Mouse (Mus musculus) thymus, adult 2 months (tissue): ENCODE data around the gene Capn11. TPM values are rescaled to one million over a fixed set of nuclear protein-coding genes. Genes with fewer than 3 reads are reported as not detected.

Source experiments
- DNase-seq: peaks from one replicate; pipeline ENCODE4 v3.0.0; 2021
- H3K27ac ChIP-seq: fragments of 200-500 bp; 2 replicates; pipeline ENCODE4 v1.5.1; 2012; ENCODE audit warnings: low read length, control low read depth; ENCODE audit not compliant: control insufficient read depth, insufficient read depth
- H3K27me3 ChIP-seq: fragments of 200-500 bp; 2 replicates; pipeline ENCODE4 v1.6.1; 2012; ENCODE audit warnings: mild to moderate bottlenecking, low read length, moderate library complexity, mixed read lengths; ENCODE audit not compliant: control insufficient read depth, insufficient read depth
- H3K36me3 ChIP-seq: fragments of 200-500 bp; 2 replicates; pipeline ENCODE4 v1.6.1; 2012; ENCODE audit warnings: mild to moderate bottlenecking, low read length, moderate library complexity; ENCODE audit not compliant: control insufficient read depth, insufficient read depth
- H3K4me1 ChIP-seq: fragments of 200-500 bp; replicated peaks from 2 replicates; pipeline ENCODE4 v1.6.1; 2012; ENCODE audit warnings: low read length; ENCODE audit not compliant: control insufficient read depth, insufficient read depth
- H3K4me3 ChIP-seq: fragments of 200-500 bp; 2 replicates; pipeline ENCODE4 v1.5.1; 2012; ENCODE audit warnings: mild to moderate bottlenecking, low read length, control low read depth, moderate library complexity; ENCODE audit not compliant: control insufficient read depth, insufficient read depth
- CTCF ChIP-seq: fragments of 200-500 bp; IDR thresholded peaks from 2 replicates; pipeline ENCODE4 v1.5.1; 2012; ENCODE audit warnings: mild to moderate bottlenecking, control low read depth, low read length, moderate library complexity, borderline replicate concordance; ENCODE audit not compliant: control insufficient read depth, poor library complexity, insufficient read depth; ENCODE audit errors: extremely low read depth
- POLR2A ChIP-seq: fragments of 200-500 bp; IDR thresholded peaks from 2 replicates; pipeline ENCODE4 v1.6.1; 2012; ENCODE audit warnings: mild to moderate bottlenecking, low read length, control low read depth, moderate library complexity; ENCODE audit not compliant: control insufficient read depth, poor library complexity, insufficient read depth; ENCODE audit errors: extremely low read depth
- WGBS: fragments of 180-500 bp; shearing (Covaris S2); methylation state at CpG from one replicate; pipeline ENCODE4 v1.1.7; 2018; 5-methylcytosine and 5-hydroxymethylcytosine counted together
- polyA plus RNA-seq: library from polyadenylated mRNA; depleted of rRNA; stranded (reverse); fragments of >200 nt; gene quantifications from 2 replicates; pipeline ENCODE4 v1.2.3, GENCODE M21; 2012

Gene Capn11
- polyA plus RNA-seq, 1 experiment, result 0.09 TPM

DNA sequence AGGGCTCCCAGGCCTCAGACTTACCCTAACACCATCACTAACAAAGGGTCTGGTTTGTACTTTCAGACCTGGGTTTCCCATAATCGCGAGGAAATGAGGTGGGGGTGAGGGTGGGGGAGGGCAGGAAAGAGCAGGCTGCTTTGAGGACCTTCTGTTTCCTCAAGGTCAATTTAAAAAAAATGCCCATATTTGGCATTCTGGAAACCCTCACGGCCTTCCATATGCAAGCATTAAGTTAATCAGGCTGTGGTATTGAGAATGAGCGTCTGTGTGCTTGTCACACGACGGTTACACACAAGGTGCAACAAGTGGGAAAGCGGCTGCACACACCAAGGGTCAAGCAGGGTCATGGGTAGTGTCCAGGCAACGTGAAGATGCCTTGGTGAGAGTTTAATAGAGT, 47.1 kb downstream of the Capn11 start:
- no peaks in the 10 kb centered on the region; the same call in 1 of the 2 replicates for H3K4me1 ChIP-seq
- TF ChIP-seq CTCF (no peak), POLR2A (no peak)
- H3K27ac ChIP-seq, result no peak overlapping the region
- H3K36me3 ChIP-seq, result no peaks in the 10 kb centered on the region
- no peak for DNase-seq
- H3K27me3 ChIP-seq, result no peaks in the 10 kb centered on the region
- WGBS, result 79% methylated on average over 8 of the region's 8 CpGs
- no peak overlapping the region for H3K4me3 ChIP-seq

DNA sequence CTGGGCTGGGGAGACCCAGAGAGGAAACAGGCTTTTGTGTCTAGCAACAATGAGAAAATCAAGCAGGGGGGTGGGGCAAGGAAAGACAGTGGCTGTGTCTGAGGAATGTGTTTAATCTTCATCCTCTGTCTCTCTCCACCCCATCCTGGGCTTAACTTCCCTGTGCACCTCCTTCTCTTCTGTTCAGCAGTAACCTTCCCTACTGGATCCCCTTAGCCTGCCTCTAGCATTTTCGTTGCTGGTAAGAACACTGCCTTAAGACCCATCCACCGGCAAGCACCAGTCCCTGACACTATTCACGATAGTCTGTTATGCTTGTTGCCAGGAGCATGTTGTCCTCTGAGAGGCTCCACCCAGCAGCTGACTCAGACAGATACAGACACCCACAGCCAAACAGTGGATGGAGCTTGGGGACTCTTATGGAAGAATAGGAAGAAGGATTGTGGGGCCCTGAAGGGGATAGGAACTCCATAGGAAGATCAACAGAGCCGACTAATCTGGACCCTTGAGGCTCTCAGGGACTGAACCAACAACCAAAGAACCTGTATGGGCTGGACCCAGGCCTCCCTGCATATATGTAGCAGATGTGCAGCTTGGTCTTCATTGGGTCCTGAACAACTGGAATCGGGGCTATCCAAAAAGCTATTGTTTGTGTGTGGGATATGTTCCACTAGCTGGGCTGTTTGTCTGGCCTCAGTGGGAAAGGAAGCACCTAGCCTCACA, 48.8 kb downstream of the Capn11 start:
- TF ChIP-seq POLR2A (no peak), CTCF (no peak)
- 82% methylated on average over 5 of the region's 5 CpGs for WGBS
- Histone ChIP-seq H3K27me3 (no peaks in the 10 kb centered on the region), H3K27ac (no peak overlapping the region), H3K36me3 (no peaks in the 10 kb centered on the region), H3K4me3 (no peak overlapping the region), H3K4me1 (no peaks in the 10 kb centered on the region; the same call in 1 of the 2 replicates)
- DNase-seq, result no peak

DNA sequence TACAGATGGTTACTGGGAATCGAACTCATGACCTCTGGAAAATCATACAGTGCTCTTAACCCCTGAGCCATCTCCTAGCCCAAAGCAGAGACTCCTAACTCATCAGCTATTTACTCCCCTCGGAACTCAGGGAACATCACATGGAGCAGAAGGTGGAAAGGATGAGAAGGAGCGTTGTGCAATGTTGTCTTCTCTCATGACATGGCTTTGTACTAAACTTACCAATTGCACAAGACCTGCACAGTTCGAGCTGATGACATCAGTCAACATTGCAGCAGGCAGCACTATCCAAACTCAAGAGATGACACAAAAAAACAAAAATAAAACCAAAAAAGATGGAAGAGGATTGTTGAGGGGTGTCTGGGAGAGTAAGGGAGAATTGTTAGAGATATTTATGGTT, 50.7 kb downstream of the Capn11 start:
- Histone ChIP-seq H3K27ac (no peak overlapping the region), H3K27me3 (no peaks in the 10 kb centered on the region)
- 91% methylated on average over 4 of the region's 4 CpGs for WGBS

DNA sequence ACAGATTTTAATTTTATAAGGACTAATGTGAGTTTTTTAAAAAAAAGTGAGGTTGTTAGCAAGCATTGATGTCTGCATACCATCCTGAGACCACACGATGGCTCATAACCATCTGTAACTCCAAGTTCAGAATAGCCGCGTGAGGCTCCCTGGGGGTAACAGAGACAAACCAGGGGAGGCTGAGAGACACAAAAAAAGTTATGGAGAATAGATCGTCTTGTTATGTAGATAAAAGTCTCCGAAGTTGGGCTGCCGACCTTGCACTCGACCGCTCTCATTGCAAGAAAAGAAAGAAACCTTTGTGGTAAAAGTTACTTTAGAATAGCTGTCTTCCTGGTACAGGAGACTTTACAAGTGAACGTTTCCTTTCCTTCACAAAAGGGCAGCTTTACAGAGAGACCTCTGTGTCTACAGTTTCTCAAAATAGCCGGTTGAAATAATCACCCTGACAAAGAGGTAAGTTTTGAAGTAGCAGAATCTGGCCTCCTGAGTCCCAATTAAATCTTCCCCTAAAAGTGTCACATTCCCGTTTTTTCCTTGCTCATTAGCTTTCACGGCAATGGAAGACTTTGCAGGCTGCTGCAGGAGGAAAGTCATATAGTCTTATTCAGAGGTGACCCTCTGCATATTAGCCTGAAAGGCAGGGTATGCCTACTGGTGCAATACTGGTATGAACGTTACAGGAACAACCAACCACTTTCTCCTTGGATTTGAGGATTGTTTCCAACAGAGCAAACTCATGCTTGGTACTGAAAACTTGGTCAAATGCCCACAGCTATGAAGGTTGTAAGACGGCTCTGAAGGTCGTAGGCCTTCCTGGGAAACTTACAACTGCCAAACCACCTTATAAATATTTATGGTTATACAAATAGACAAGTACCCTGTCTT, 51.9 kb downstream of the Capn11 start:
- no peak for DNase-seq
- 86% methylated on average over 15 of the region's 15 CpGs for WGBS
- no peak overlapping the region for H3K4me3 ChIP-seq
- no peak for TF ChIP-seq POLR2A
- no peak for TF ChIP-seq CTCF
- H3K36me3 ChIP-seq, result no peaks in the 10 kb centered on the region
- no peaks in the 10 kb centered on the region for H3K4me1 ChIP-seq
- no peak overlapping the region for H3K27ac ChIP-seq
- H3K27me3 ChIP-seq, result no peaks in the 10 kb centered on the region

More for the DNA sequence above, 50.7 kb downstream of the Capn11 start:
- no peak for DNase-seq
- Histone ChIP-seq H3K4me3 (no peak overlapping the region), H3K36me3 (no peaks in the 10 kb centered on the region), H3K4me1 (no peaks in the 10 kb centered on the region; the same call in 1 of the 2 replicates)
- TF ChIP-seq POLR2A, result no peak
- TF ChIP-seq CTCF, result no peak

DNA sequence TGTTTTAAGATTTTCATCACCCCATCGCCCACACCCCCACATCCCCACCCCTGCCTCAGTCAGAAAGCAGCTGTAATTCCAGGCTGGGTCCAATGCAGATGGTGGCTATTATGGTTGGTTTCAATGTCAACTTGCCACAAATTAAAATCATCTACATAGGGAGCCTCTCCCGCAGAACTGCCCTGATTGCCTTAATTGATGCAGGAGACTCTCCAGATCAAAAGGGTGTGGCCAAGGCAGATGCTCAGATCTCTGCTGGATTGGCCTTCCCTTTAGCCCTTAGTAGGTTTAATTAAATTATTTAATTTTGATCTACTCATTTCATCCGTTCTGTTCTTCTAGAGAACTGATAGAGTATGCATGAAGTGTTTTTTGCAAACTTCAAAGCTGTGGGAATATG, 56.1 kb downstream of the Capn11 start:
- TF ChIP-seq POLR2A (no peak), CTCF (no peak)
- H3K27me3 ChIP-seq, result no peaks in the 10 kb centered on the region
- 82% methylated on average over 3 of the region's 3 CpGs for WGBS

DNA sequence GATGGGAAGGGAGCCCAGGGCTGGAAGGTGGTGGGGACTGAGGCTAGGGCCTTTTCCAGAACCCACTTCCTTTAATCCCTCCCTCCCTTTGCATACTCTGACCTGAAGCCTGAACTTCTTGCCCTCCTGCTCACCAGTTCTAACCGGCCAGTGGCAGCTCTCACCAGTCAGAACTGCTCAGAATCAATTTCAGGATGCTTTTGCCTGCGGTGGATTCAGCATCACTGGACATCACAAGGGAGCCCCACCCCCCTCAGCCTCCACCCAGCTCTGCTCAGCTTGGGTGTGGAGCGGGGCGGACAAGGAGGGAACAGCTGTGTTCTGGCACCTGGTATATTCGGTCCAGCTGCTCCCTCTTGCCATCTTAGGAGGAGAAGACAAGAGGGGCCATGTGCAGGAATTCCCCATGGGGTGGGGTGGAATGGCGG, 57.2 kb downstream of the Capn11 start, which contains the start of gene Mymx:
Gene Mymx (minus strand): TSS at position 226 of the 428 bp plus-strand sequence.
- peaks cover 10% of the 10 kb centered on the region for H3K4me1 ChIP-seq
- H3K36me3 ChIP-seq, result no peaks in the 10 kb centered on the region
- H3K27me3 ChIP-seq, result no peaks in the 10 kb centered on the region
- H3K27ac ChIP-seq, result no peak within 1 kb of the TSS
- no peak for DNase-seq
- TF ChIP-seq POLR2A (no peak), CTCF (no peak)
- WGBS, result 96% methylated on average over 6 of the region's 6 CpGs
- H3K4me3 ChIP-seq, result no peak within 1 kb of the TSS

More for the DNA sequence above, 56.1 kb downstream of the Capn11 start:
- Histone ChIP-seq H3K4me1 (peaks cover 5% of the 10 kb centered on the region), H3K36me3 (no peaks in the 10 kb centered on the region), H3K4me3 (no peak overlapping the region), H3K27ac (no peak overlapping the region)
- no peak for DNase-seq
